Mouse (Mus musculus): ENCODE results near the gene Kctd17.

Kctd17 gene

GRCm38 (mm10) chr15:78447746-78448535 is 19.6 kb downstream of the Kctd17 start:
- peak; percentile 94 for DNase-seq (ENCODE audit: low spot score)

- no peak for DNase-seq (ENCODE audit: low spot score)
These were observed 20.8 kb downstream of the Kctd17 start for GRCm38 (mm10) chr15:78449131-78449530.

- DNase-seq (ENCODE audit: low spot score), result no peak
These were observed 21.5 kb downstream of the Kctd17 start for GRCm38 (mm10) chr15:78449694-78450418.

GRCm38 (mm10) chr15:78450419-78450768 is 22.0 kb downstream of the Kctd17 start:
- DNase-seq (ENCODE audit: low spot score), result no peak

GRCm38 (mm10) chr15:78451201-78451600 is 22.8 kb downstream of the Kctd17 start:
- DNase-seq (ENCODE audit: low spot score), result no peak

GRCm38 (mm10) chr15:78452929-78453328 is 24.6 kb downstream of the Kctd17 start:
- DNase-seq (ENCODE audit: low spot score), result no peak

GRCm38 (mm10) chr15:78455168-78455567 is 26.8 kb downstream of the Kctd17 start:
- DNase-seq (ENCODE audit: low spot score), result no peak

GRCm38 (mm10) chr15:78456051-78456450 is 27.7 kb downstream of the Kctd17 start:
- DNase-seq (ENCODE audit: low spot score), result no peak

GRCm38 (mm10) chr15:78457193-78457592 is 28.8 kb downstream of the Kctd17 start:
- no peak for DNase-seq (ENCODE audit: low spot score)

- no peak for DNase-seq (ENCODE audit: low spot score)
These were observed 34.6 kb downstream of the Kctd17 start for GRCm38 (mm10) chr15:78462981-78463380.

GRCm38 (mm10) chr15:78466809-78467208 is 38.4 kb downstream of the Kctd17 start:
- DNase-seq (ENCODE audit: low spot score), result no peak

GRCm38 (mm10) chr15:78467570-78467969 is 39.2 kb downstream of the Kctd17 start:
- DNase-seq (ENCODE audit: low spot score), result no peak

- DNase-seq (ENCODE audit: low spot score), result no peak
These were observed 40.1 kb downstream of the Kctd17 start, which contains the start of gene Tmprss6 for GRCm38 (mm10) chr15:78468379-78468937. TSS of gene Tmprss6 (minus strand) at chr15:78468634.

- DNase-seq (ENCODE audit: low spot score), result no peak
These were observed 42.3 kb downstream of the Kctd17 start for GRCm38 (mm10) chr15:78470495-78471276.

GRCm38 (mm10) chr15:78471902-78472301 is 43.5 kb downstream of the Kctd17 start:
- DNase-seq (ENCODE audit: low spot score), result no peak

- DNase-seq (ENCODE audit: low spot score), result no peak
These were observed 45.1 kb downstream of the Kctd17 start for GRCm38 (mm10) chr15:78473442-78473841.

GRCm38 (mm10) chr15:78475604-78476031 is 47.3 kb downstream of the Kctd17 start:
- DNase-seq (ENCODE audit: low spot score), result no peak

GRCm38 (mm10) chr15:78476878-78477277 is 48.5 kb downstream of the Kctd17 start:
- DNase-seq (ENCODE audit: low spot score), result no peak

GRCm38 (mm10) chr15:78478073-78478472 is 49.7 kb downstream of the Kctd17 start:
- no peak for DNase-seq (ENCODE audit: low spot score)

- DNase-seq (ENCODE audit: low spot score), result no peak
These were observed 51.1 kb downstream of the Kctd17 start for GRCm38 (mm10) chr15:78479470-78479869.

GRCm38 (mm10) chr15:78480111-78480510 is 51.7 kb downstream of the Kctd17 start:
- no peak for DNase-seq (ENCODE audit: low spot score)

GRCm38 (mm10) chr15:78480991-78481390 is 52.6 kb downstream of the Kctd17 start:
- no peak for DNase-seq (ENCODE audit: low spot score)
